Mouse (Mus musculus): ENCODE results near the gene Dnaja3. TPM values are rescaled to one million over a fixed set of nuclear protein-coding genes. Genes with fewer than 3 reads are reported as not detected.
A peak's percentile ranks its signal among the peaks of the same experiment; 100 is the strongest.

The Dnaja3 gene
- total and polyA plus RNA-seq, 2 experiments from 2014 or later, result 99.6 to 103 TPM

DNA sequence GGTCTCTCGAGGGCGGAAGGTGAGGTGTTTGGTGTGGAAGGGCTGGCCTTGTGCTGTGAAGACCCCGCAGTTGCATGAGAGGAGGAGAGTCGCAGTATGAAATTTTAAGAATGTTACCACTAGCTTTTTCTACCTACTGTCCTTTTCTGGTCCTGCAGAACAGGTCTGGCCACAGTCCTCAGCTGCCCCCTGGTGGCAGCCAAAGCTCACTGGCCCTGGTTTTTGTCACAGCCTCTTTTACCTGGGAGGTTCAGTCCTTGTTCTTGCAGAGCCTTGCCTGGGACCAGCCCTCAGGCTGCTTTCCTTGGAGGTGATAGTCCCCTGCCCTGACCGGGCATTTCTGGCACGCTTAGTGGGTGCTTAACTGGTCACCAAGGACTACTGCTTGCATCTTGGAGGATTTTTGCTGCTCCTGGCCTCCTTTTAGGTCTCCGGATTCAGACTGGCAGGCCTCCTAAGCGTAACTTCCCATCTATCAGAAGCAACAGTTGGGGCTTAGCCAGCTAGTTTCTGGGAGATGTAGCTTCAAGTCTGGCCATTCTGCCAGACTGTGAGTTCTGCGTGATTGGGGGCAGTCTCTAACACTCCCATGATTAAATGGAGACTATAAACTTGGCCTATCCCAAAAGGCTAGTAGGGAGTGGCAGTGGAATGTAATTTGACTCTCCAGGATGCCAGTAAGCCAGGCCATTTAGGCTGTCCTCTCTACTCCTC, 31.8 kb upstream of the Dnaja3 start:
- 36% methylated on average over 9 of the region's 9 CpGs for WGBS
- Histone ChIP-seq H3K27me3 (ENCODE audit: control insufficient read depth, insufficient read depth, low read length) (no peaks in the 10 kb centered on the region), H3K9ac (replicated peaks; ENCODE audit: low read depth, low read length) (no peak overlapping the region), H3K9me3 (replicated peaks; ENCODE audit: control insufficient read depth, low read length) (no peaks in the 10 kb centered on the region), H3K4me2 (ENCODE audit: low read depth, low read length) (no peak overlapping the region), H3K4me3 (ENCODE audit: low read depth, low read length) (no peak overlapping the region), H3K27ac (ENCODE audit: low read depth) (no peak overlapping the region), H3K4me1 (ENCODE audit: control insufficient read depth, insufficient read depth) (peaks cover 44% of the 10 kb centered on the region), H3K36me3 (replicated peaks; ENCODE audit: control insufficient read depth, insufficient read depth, low read length) (peaks cover 35% of the 10 kb centered on the region)
- DNase-seq (ENCODE audit: low spot score) (peak; percentile 78), ATAC-seq (ENCODE audit: insufficient read depth, low read depth) (peak; percentile 23; the same call in 1 of the 2 replicates)
- TF ChIP-seq EP300 (IDR thresholded peaks at IDR 0.05; ENCODE audit: low read depth) (no peak), CTCF (IDR thresholded peaks at IDR 0.05; ENCODE audit: low read depth) (peak; percentile 94)

DNA sequence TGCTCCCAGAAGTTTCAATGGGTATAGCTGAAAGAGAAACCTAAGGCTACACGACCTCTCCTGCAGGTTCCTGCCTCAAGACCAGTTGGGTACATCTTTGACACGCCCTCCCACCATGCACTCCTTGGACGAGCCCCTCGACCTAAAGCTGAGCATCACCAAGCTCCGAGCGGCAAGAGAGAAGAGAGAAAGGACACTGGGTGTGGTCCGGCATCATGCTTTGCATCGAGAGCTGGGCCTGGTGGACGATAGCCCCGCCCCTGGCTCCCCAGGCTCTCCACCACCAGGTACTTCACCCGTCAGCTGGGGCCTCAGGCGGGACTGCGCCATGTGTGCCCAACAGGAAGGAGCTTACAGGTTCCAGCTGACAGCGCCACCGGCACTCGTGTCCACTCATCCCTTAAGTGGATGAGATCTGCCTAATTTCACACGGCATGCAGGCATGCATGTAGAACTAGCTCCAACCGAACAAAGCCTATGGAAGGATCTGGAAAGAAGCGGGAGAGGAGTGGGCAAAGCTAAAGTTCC, 31.2 kb upstream of the Dnaja3 start:
- WGBS, result 84% methylated on average over 19 of the region's 19 CpGs
- Histone ChIP-seq H3K36me3 (replicated peaks; ENCODE audit: control insufficient read depth, insufficient read depth, low read length) (peaks cover 42% of the 10 kb centered on the region), H3K27me3 (ENCODE audit: control insufficient read depth, insufficient read depth, low read length) (no peaks in the 10 kb centered on the region), H3K4me1 (ENCODE audit: control insufficient read depth, insufficient read depth) (peaks cover 38% of the 10 kb centered on the region), H3K27ac (ENCODE audit: low read depth) (no peak overlapping the region), H3K4me2 (ENCODE audit: low read depth, low read length) (no peak overlapping the region), H3K9ac (replicated peaks; ENCODE audit: low read depth, low read length) (no peak overlapping the region), H3K9me3 (replicated peaks; ENCODE audit: control insufficient read depth, low read length) (no peaks in the 10 kb centered on the region), H3K4me3 (ENCODE audit: low read depth, low read length) (no peak overlapping the region)
- DNase-seq (ENCODE audit: low spot score) (no peak), ATAC-seq (ENCODE audit: insufficient read depth, low read depth) (no peak)
- TF ChIP-seq CTCF (IDR thresholded peaks at IDR 0.05; ENCODE audit: low read depth) (no peak), EP300 (IDR thresholded peaks at IDR 0.05; ENCODE audit: low read depth) (no peak)

DNA sequence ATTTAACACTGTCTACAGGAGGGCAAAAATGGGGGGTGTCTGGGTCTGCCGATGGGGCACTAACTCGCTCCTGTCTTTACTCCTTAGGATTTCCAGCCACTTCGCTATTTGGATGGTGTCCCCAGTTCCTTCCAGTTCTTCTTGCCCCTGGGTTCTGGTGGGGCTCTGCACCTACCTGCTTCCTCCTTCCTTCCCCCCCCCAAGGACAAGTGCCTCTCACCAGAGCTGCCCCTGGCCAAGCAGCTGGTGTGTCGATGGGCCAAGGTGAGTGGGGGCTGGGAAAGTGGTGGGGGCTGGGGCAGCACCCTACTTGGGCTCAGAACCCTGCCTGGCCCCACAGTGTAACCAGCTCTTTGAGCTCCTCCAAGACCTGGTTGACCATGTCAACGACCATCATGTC, 28.6 kb upstream of the Dnaja3 start:
- Histone ChIP-seq H3K4me3 (ENCODE audit: low read depth, low read length) (no peak overlapping the region), H3K36me3 (replicated peaks; ENCODE audit: control insufficient read depth, insufficient read depth, low read length) (peaks cover 68% of the 10 kb centered on the region), H3K4me1 (ENCODE audit: control insufficient read depth, insufficient read depth) (peaks cover 16% of the 10 kb centered on the region), H3K27ac (ENCODE audit: low read depth) (no peak overlapping the region), H3K9me3 (replicated peaks; ENCODE audit: control insufficient read depth, low read length) (no peaks in the 10 kb centered on the region), H3K4me2 (ENCODE audit: low read depth, low read length) (no peak overlapping the region), H3K27me3 (ENCODE audit: control insufficient read depth, insufficient read depth, low read length) (no peaks in the 10 kb centered on the region), H3K9ac (replicated peaks; ENCODE audit: low read depth, low read length) (no peak overlapping the region)
- DNase-seq (ENCODE audit: low spot score) (no peak), ATAC-seq (ENCODE audit: insufficient read depth, low read depth) (no peak)
- 83% methylated on average over 5 of the region's 5 CpGs for WGBS
- TF ChIP-seq EP300 (IDR thresholded peaks at IDR 0.05; ENCODE audit: low read depth), result no peak
- no peak for TF ChIP-seq CTCF (IDR thresholded peaks at IDR 0.05; ENCODE audit: low read depth)

DNA sequence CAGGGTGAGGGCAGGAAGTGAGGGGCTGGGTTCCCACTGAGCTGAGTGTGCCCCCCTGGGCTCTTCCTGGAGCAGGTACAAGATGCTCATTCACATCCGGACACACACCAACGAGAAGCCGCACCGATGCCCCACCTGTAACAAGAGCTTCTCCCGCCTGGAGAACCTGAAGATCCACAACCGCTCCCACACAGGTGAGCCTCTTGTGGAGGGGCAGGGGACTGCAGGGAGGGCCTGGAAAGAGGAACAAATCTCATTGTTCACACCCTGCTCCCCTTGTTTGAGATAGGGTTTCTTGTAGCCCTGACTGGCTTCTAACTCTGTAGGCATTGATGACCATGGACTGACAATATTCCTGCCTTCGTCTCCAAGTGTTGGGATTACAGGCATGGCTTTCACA, 28.1 kb upstream of the Dnaja3 start:
- TF ChIP-seq CTCF (IDR thresholded peaks at IDR 0.05; ENCODE audit: low read depth), result 0 out of 2 replicates have a peak, but pooled peaks have one; percentile 0
- TF ChIP-seq EP300 (IDR thresholded peaks at IDR 0.05; ENCODE audit: low read depth), result no peak
- H3K4me2 ChIP-seq (ENCODE audit: low read depth, low read length), result no peak overlapping the region
- 88% methylated on average over 7 of the region's 7 CpGs for WGBS
- H3K4me1 ChIP-seq (ENCODE audit: control insufficient read depth, insufficient read depth), result peaks cover 11% of the 10 kb centered on the region
- H3K36me3 ChIP-seq (replicated peaks; ENCODE audit: control insufficient read depth, insufficient read depth, low read length), result peaks cover 72% of the 10 kb centered on the region
- no peak overlapping the region for H3K27ac ChIP-seq (ENCODE audit: low read depth)
- no peaks in the 10 kb centered on the region for H3K27me3 ChIP-seq (ENCODE audit: control insufficient read depth, insufficient read depth, low read length)
- ATAC-seq (ENCODE audit: insufficient read depth, low read depth) (no peak), DNase-seq (ENCODE audit: low spot score) (no peak)
- no peak overlapping the region for H3K4me3 ChIP-seq (ENCODE audit: low read depth, low read length)
- no peaks in the 10 kb centered on the region for H3K9me3 ChIP-seq (replicated peaks; ENCODE audit: control insufficient read depth, low read length)
- no peak overlapping the region for H3K9ac ChIP-seq (replicated peaks; ENCODE audit: low read depth, low read length)

DNA sequence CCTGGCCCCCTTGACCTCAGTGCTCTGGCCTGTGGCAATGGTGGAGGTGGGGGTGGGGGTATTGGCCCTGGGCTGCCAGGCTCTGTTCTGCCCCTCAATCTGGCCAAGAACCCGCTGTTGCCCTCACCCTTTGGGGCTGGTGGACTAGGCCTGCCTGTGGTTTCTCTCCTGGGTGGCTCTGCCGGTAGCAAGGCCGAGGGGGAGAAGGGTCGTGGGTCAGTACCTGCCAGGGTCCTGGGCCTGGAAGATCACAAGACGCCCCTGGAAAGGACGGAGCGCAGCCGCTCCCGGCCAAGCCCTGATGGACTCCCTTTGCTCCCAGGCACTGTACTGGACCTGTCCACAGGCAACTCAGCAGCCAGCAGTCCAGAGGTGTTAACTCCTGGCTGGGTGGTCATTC, 26.1 kb upstream of the Dnaja3 start:
- no peak overlapping the region for H3K4me2 ChIP-seq (ENCODE audit: low read depth, low read length)
- H3K27me3 ChIP-seq (ENCODE audit: control insufficient read depth, insufficient read depth, low read length), result no peaks in the 10 kb centered on the region
- 85% methylated on average over 9 of the region's 9 CpGs for WGBS
- no peaks in the 10 kb centered on the region for H3K9me3 ChIP-seq (replicated peaks; ENCODE audit: control insufficient read depth, low read length)
- no peak overlapping the region for H3K9ac ChIP-seq (replicated peaks; ENCODE audit: low read depth, low read length)
- H3K4me1 ChIP-seq (ENCODE audit: control insufficient read depth, insufficient read depth), result no peaks in the 10 kb centered on the region
- ATAC-seq (ENCODE audit: insufficient read depth, low read depth) (0 out of 2 replicates have a peak, but pooled peaks have one; percentile 30), DNase-seq (ENCODE audit: low spot score) (no peak)
- H3K4me3 ChIP-seq (ENCODE audit: low read depth, low read length), result no peak overlapping the region
- TF ChIP-seq EP300 (IDR thresholded peaks at IDR 0.05; ENCODE audit: low read depth) (no peak), CTCF (IDR thresholded peaks at IDR 0.05; ENCODE audit: low read depth) (no peak)
- H3K36me3 ChIP-seq (replicated peaks; ENCODE audit: control insufficient read depth, insufficient read depth, low read length), result peaks cover 72% of the 10 kb centered on the region
- no peak overlapping the region for H3K27ac ChIP-seq (ENCODE audit: low read depth)

All from heart, postnatal 0 days (tissue).